Comparison of ENCODE assay signal across 29 mouse cellular contexts in genomic region chr10:66756866-66757265, GRCm38 (mm10).
"Had no signal": no experiment of that assay in that cellular context is flagged by ENCODE, and none has a peak within 500 bp of the region (broad histone marks: within the 10 kb centered on the region; RNA-seq: fewer than 3 reads in every experiment).

No protein-coding gene starts in this region.

- H3K27me3 ChIP-seq: heart, embryonic 12.5 days; heart, embryonic 13.5 days; heart, embryonic 15.5 days; hindbrain, embryonic 12.5 days; hindbrain, embryonic 13.5 days; hindbrain, embryonic 15.5 days; intestine, embryonic 15.5 days; kidney, embryonic 15.5 days had no signal

- H3K36me3 ChIP-seq: heart, embryonic 12.5 days; heart, embryonic 13.5 days; heart, embryonic 15.5 days; hindbrain, embryonic 10.5 days; hindbrain, embryonic 12.5 days; hindbrain, embryonic 13.5 days; hindbrain, embryonic 15.5 days; intestine, embryonic 15.5 days; kidney, embryonic 15.5 days had no signal

- H3K27ac ChIP-seq: heart, embryonic 13.5 days; heart, embryonic 15.5 days; hindbrain, embryonic 10.5 days; hindbrain, embryonic 12.5 days; hindbrain, embryonic 13.5 days; hindbrain, embryonic 14.5 days; hindbrain, embryonic 15.5 days; hindbrain, postnatal 0 days; intestine, embryonic 15.5 days; kidney, embryonic 15.5 days; kidney, postnatal 0 days; layer of hippocampus, adult 2 months; left cerebral cortex, adult 2 months had no signal

- H3K9me3 ChIP-seq: heart, embryonic 12.5 days; heart, embryonic 13.5 days; heart, embryonic 15.5 days; hindbrain, embryonic 10.5 days; hindbrain, embryonic 12.5 days; hindbrain, embryonic 13.5 days; hindbrain, embryonic 15.5 days; intestine, embryonic 15.5 days; kidney, embryonic 15.5 days had no signal

- H3K4me1 ChIP-seq: heart, embryonic 12.5 days; heart, embryonic 13.5 days; heart, embryonic 15.5 days; hindbrain, embryonic 10.5 days; hindbrain, embryonic 12.5 days; hindbrain, embryonic 13.5 days; hindbrain, embryonic 15.5 days; intestine, embryonic 15.5 days; kidney, embryonic 15.5 days had no signal

- H3K9ac ChIP-seq: heart, embryonic 12.5 days; heart, embryonic 13.5 days; heart, embryonic 15.5 days; hindbrain, embryonic 12.5 days; hindbrain, embryonic 13.5 days; hindbrain, embryonic 14.5 days; hindbrain, embryonic 15.5 days; intestine, embryonic 15.5 days; kidney, embryonic 15.5 days had no signal

- H3K4me3 ChIP-seq: heart, embryonic 12.5 days; heart, embryonic 13.5 days; heart, embryonic 15.5 days; hindbrain, embryonic 10.5 days; hindbrain, embryonic 12.5 days; hindbrain, embryonic 13.5 days; hindbrain, embryonic 15.5 days; intestine, embryonic 15.5 days; kidney, embryonic 15.5 days; layer of hippocampus, adult 2 months; left cerebral cortex, adult 2 months had no signal

- DNase-seq: heart, postnatal 10 days; heart, postnatal 14 days; heart, postnatal 4 days; kidney, adult 11 months; kidney, adult 18-20 months; kidney, adult 2 months; kidney, adult 8-10 months; kidney, adult 9 months; kidney, postnatal 10 days; kidney, postnatal 14 days; kidney, postnatal 25 days; kidney, postnatal 36 days; kidney, postnatal 4 days; layer of hippocampus, adult 9-11 months; layer of hippocampus, postnatal 36 days had no signal
